ENCODE assay signal across 16 mouse cellular contexts in the genomic region with DNA sequence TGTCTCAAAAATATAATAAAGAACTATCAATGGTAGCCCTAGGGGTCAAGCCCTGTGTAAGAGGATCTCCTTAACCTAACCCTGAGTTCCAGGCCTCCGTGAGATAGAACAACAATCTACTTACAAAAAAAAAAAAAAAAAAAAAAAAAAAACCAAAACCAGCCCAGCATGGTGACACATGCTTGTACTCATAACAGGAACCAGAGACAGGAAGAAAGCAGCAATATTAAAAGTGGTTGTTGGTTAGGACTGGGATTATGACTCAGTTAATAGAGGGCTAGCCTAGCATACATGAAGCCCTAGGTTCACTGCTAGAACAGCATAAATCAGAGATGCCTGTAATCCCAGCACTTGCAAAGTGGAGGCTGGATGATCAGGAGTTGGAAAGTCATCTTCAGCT.
"Had no signal": no experiment of that assay in that cellular context is flagged by ENCODE, and none has a peak within 500 bp of the region (broad histone marks: within the 10 kb centered on the region; RNA-seq: fewer than 3 reads in every experiment).

No protein-coding gene starts in this region.

- DNase-seq: liver, postnatal 0 days; lung, adult 2 months; lung, postnatal 14 days; lung, postnatal 36 days; right cerebral cortex, postnatal 14 days; thymus, adult 18-20 months; thymus, postnatal 14 days; thymus, postnatal 36 days had no signal

- H3K4me1 ChIP-seq: lung, embryonic 15.5 days; midbrain, embryonic 13.5 days; midbrain, embryonic 15.5 days; neural tube, embryonic 12.5 days; stomach, embryonic 15.5 days had no signal

- H3K27me3 ChIP-seq: lung, embryonic 15.5 days; megakaryocyte, embryonic 14.5 days; midbrain, embryonic 13.5 days; midbrain, embryonic 15.5 days; neural tube, embryonic 12.5 days; stomach, embryonic 15.5 days had no signal

- H3K9ac ChIP-seq: liver, postnatal 0 days; lung, embryonic 15.5 days; midbrain, embryonic 13.5 days; midbrain, embryonic 15.5 days; neural tube, embryonic 12.5 days; stomach, embryonic 15.5 days had no signal

- H3K4me3 ChIP-seq: lung, embryonic 15.5 days; megakaryocyte, embryonic 14.5 days; midbrain, embryonic 13.5 days; midbrain, embryonic 15.5 days; neural tube, embryonic 12.5 days; stomach, embryonic 15.5 days had no signal

- H3K9me3 ChIP-seq: lung, embryonic 15.5 days; megakaryocyte, embryonic 14.5 days; midbrain, embryonic 13.5 days; midbrain, embryonic 15.5 days; neural tube, embryonic 12.5 days; stomach, embryonic 15.5 days had no signal

- H3K27ac ChIP-seq: lung, embryonic 15.5 days; macrophage; midbrain, embryonic 13.5 days; midbrain, embryonic 15.5 days; neural tube, embryonic 12.5 days; stomach, embryonic 15.5 days; stomach, postnatal 0 days had no signal
